Mouse (Mus musculus) intestine, embryonic 15.5 days (tissue): ENCODE results near the gene Ankrd63. TPM values are rescaled to one million over a fixed set of nuclear protein-coding genes. Genes with fewer than 3 reads are reported as not detected.
A peak's percentile ranks its signal among the peaks of the same experiment; 100 is the strongest.

Experiments
- ATAC-seq: fragments of 200-750 bp; cut with Nextera tagmentation; 2 replicates; pipeline ENCODE4 v1.8.0; 2017; ENCODE audit warnings: moderate TSS enrichment, moderate library complexity
- H3K27ac ChIP-seq: fragments of 300-500 bp; sonication (generic); 2 replicates; pipeline ENCODE4 v1.5.1; 2015; ENCODE audit warnings: mild to moderate bottlenecking, inconsistent platforms
- H3K27me3 ChIP-seq: fragments of 300-500 bp; sonication (generic); replicated peaks from 2 replicates; pipeline ENCODE4 v1.6.1; 2015; ENCODE audit warnings: inconsistent platforms
- H3K36me3 ChIP-seq: fragments of 300-500 bp; sonication (generic); 2 replicates; pipeline ENCODE4 v1.6.1; 2015; ENCODE audit warnings: inconsistent platforms
- H3K4me1 ChIP-seq: fragments of 300-500 bp; sonication (generic); replicated peaks from 2 replicates; pipeline ENCODE4 v1.6.1; 2015; ENCODE audit warnings: inconsistent platforms
- H3K4me2 ChIP-seq: fragments of 300-500 bp; sonication (generic); replicated peaks from 2 replicates; pipeline ENCODE4 v1.6.1; 2015; ENCODE audit warnings: mild to moderate bottlenecking, inconsistent platforms
- H3K4me3 ChIP-seq: fragments of 300-500 bp; sonication (generic); replicated peaks from 2 replicates; pipeline ENCODE4 v1.5.1; 2015; ENCODE audit warnings: inconsistent platforms
- H3K9ac ChIP-seq: fragments of 300-500 bp; sonication (generic); 2 replicates; pipeline ENCODE4 v1.6.1; 2015; ENCODE audit warnings: inconsistent platforms
- H3K9me3 ChIP-seq: fragments of 300-500 bp; sonication (generic); 2 replicates; pipeline ENCODE4 v1.6.1; 2016; ENCODE audit warnings: inconsistent platforms
- WGBS: fragments of 180-500 bp; shearing (Covaris S2); methylation state at CpG from one replicate; pipeline ENCODE4 v1.1.7; 2015; 5-methylcytosine and 5-hydroxymethylcytosine counted together
- polyA plus RNA-seq: library from polyadenylated mRNA; unstranded; fragments of >200 nt; fragmentation: Nextera tagmentation; extraction: Ambion mirVana; gene quantifications from 2 replicates; pipeline ENCODE4 v1.2.1, GENCODE M21; 2015

The Ankrd63 gene
- polyA plus RNA-seq, 1 experiment from 2014 or later, result 0.30 TPM

- Histone ChIP-seq H3K36me3 (no peaks in the 10 kb centered on the region), H3K27me3 (peaks cover 42% of the 10 kb centered on the region), H3K27ac (no peak overlapping the region), H3K9me3 (no peaks in the 10 kb centered on the region), H3K4me3 (peak overlapping the region; percentile 56), H3K4me2 (peak overlapping the region; percentile 96), H3K4me1 (peaks cover 11% of the 10 kb centered on the region), H3K9ac (peak overlapping the region; percentile 60; the same call in 1 of the 2 replicates)
- peak; percentile 71 for ATAC-seq
- WGBS, result 23% methylated on average over 4 of the region's 4 CpGs
Measured at GRCm38 (mm10) chr2:118677817-118678216, 25.9 kb downstream of the Ankrd63 start.

- H3K9me3 ChIP-seq, result no peaks in the 10 kb centered on the region
- H3K4me3 ChIP-seq, result peak overlapping the region; percentile 56
- under 1% methylated on average over 89 of the region's 89 CpGs for WGBS
- H3K4me2 ChIP-seq, result peak overlapping the region; percentile 96
- H3K36me3 ChIP-seq, result no peaks in the 10 kb centered on the region
- peaks cover 42% of the 10 kb centered on the region for H3K27me3 ChIP-seq
- peak; percentile 86 for ATAC-seq
- peak overlapping the region; percentile 60 for H3K9ac ChIP-seq
- H3K27ac ChIP-seq, result no peak overlapping the region
- H3K4me1 ChIP-seq, result peaks cover 11% of the 10 kb centered on the region
Measured at GRCm38 (mm10) chr2:118676839-118677741, 26.7 kb downstream of the Ankrd63 start.

GRCm38 (mm10) chr2:118674500-118674899, 29.3 kb downstream of the Ankrd63 start:
- Histone ChIP-seq H3K27me3 (peaks cover 42% of the 10 kb centered on the region), H3K36me3 (no peaks in the 10 kb centered on the region), H3K9me3 (no peaks in the 10 kb centered on the region), H3K4me1 (peaks cover 11% of the 10 kb centered on the region), H3K27ac (no peak overlapping the region), H3K4me2 (no peak overlapping the region), H3K4me3 (no peak overlapping the region), H3K9ac (no peak overlapping the region)
- 31% methylated on average over 7 of the region's 7 CpGs for WGBS
- no peak for ATAC-seq

- H3K4me3 ChIP-seq, result no peak overlapping the region
- H3K4me1 ChIP-seq, result peaks cover 11% of the 10 kb centered on the region
- H3K9me3 ChIP-seq, result no peaks in the 10 kb centered on the region
- no peak overlapping the region for H3K27ac ChIP-seq
- H3K9ac ChIP-seq, result no peak overlapping the region
- H3K27me3 ChIP-seq, result peaks cover 38% of the 10 kb centered on the region
- 37% methylated on average over 15 of the region's 15 CpGs for WGBS
- ATAC-seq, result no peak
- H3K36me3 ChIP-seq, result no peaks in the 10 kb centered on the region
- no peak overlapping the region for H3K4me2 ChIP-seq
Measured at GRCm38 (mm10) chr2:118673686-118674465, 29.9 kb downstream of the Ankrd63 start.

GRCm38 (mm10) chr2:118671728-118672127, 32.0 kb downstream of the Ankrd63 start:
- Histone ChIP-seq H3K9me3 (no peaks in the 10 kb centered on the region), H3K4me1 (peaks cover 5% of the 10 kb centered on the region), H3K4me2 (no peak overlapping the region), H3K27ac (no peak overlapping the region), H3K4me3 (no peak overlapping the region), H3K36me3 (no peaks in the 10 kb centered on the region), H3K9ac (no peak overlapping the region), H3K27me3 (peaks cover 26% of the 10 kb centered on the region)
- WGBS, result 73% methylated on average over 1 of the region's 1 CpGs
- ATAC-seq, result no peak

GRCm38 (mm10) chr2:118669785-118670184, 34.0 kb downstream of the Ankrd63 start:
- Histone ChIP-seq H3K9me3 (no peaks in the 10 kb centered on the region), H3K36me3 (no peaks in the 10 kb centered on the region), H3K4me1 (peaks cover 9% of the 10 kb centered on the region; the same call in 1 of the 2 replicates), H3K27me3 (peaks cover 9% of the 10 kb centered on the region; the same call in 1 of the 2 replicates), H3K4me2 (no peak overlapping the region), H3K4me3 (no peak overlapping the region), H3K27ac (no peak overlapping the region), H3K9ac (no peak overlapping the region)
- WGBS, result 23% methylated on average over 2 of the region's 2 CpGs
- no peak for ATAC-seq

- Histone ChIP-seq H3K27me3 (0 out of 2 replicates have a peak, but pooled peaks cover 4% of the 10 kb centered on the region), H3K36me3 (no peaks in the 10 kb centered on the region), H3K4me3 (no peak overlapping the region), H3K27ac (no peak overlapping the region), H3K4me2 (no peak overlapping the region), H3K9ac (no peak overlapping the region), H3K9me3 (no peaks in the 10 kb centered on the region), H3K4me1 (peaks cover 13% of the 10 kb centered on the region; the same call in 1 of the 2 replicates)
- 60% methylated on average over 6 of the region's 6 CpGs for WGBS
- ATAC-seq, result no peak
Measured at GRCm38 (mm10) chr2:118669245-118669644, 34.5 kb downstream of the Ankrd63 start.

GRCm38 (mm10) chr2:118667181-118667580, 36.6 kb downstream of the Ankrd63 start:
- H3K27me3 ChIP-seq, result peaks cover 8% of the 10 kb centered on the region; the same call in 1 of the 2 replicates
- H3K36me3 ChIP-seq, result no peaks in the 10 kb centered on the region
- H3K4me3 ChIP-seq, result no peak overlapping the region
- H3K4me2 ChIP-seq, result no peak overlapping the region
- no peak overlapping the region for H3K27ac ChIP-seq
- 0 out of 2 replicates have a peak, but pooled peaks have one; percentile 8 for ATAC-seq
- peaks cover 32% of the 10 kb centered on the region for H3K4me1 ChIP-seq
- H3K9me3 ChIP-seq, result no peaks in the 10 kb centered on the region
- no peak overlapping the region for H3K9ac ChIP-seq
- WGBS, result 50% methylated on average over 5 of the region's 5 CpGs

- 87% methylated on average over 4 of the region's 4 CpGs for WGBS
- Histone ChIP-seq H3K4me1 (peaks cover 32% of the 10 kb centered on the region), H3K27ac (no peak overlapping the region), H3K4me2 (no peak overlapping the region), H3K36me3 (no peaks in the 10 kb centered on the region), H3K4me3 (no peak overlapping the region), H3K27me3 (peaks cover 8% of the 10 kb centered on the region; the same call in 1 of the 2 replicates), H3K9me3 (no peaks in the 10 kb centered on the region), H3K9ac (no peak overlapping the region)
- no peak for ATAC-seq
Measured at GRCm38 (mm10) chr2:118665616-118666015, 38.1 kb downstream of the Ankrd63 start.

- Histone ChIP-seq H3K27ac (no peak overlapping the region), H3K27me3 (peaks cover 8% of the 10 kb centered on the region; the same call in 1 of the 2 replicates), H3K4me2 (no peak overlapping the region), H3K9ac (no peak overlapping the region), H3K36me3 (no peaks in the 10 kb centered on the region), H3K9me3 (no peaks in the 10 kb centered on the region), H3K4me1 (peaks cover 33% of the 10 kb centered on the region), H3K4me3 (no peak overlapping the region)
- no peak for ATAC-seq
- WGBS, result 54% methylated on average over 3 of the region's 3 CpGs
Measured at GRCm38 (mm10) chr2:118664975-118665516, 38.7 kb downstream of the Ankrd63 start.

GRCm38 (mm10) chr2:118663804-118664766, 39.7 kb downstream of the Ankrd63 start:
- Histone ChIP-seq H3K36me3 (no peaks in the 10 kb centered on the region), H3K9ac (peak overlapping the region; percentile 38; the same call in 1 of the 2 replicates), H3K27ac (no peak overlapping the region), H3K4me2 (peak overlapping the region; percentile 88), H3K9me3 (no peaks in the 10 kb centered on the region), H3K4me3 (peak overlapping the region; percentile 40), H3K4me1 (peaks cover 42% of the 10 kb centered on the region), H3K27me3 (peaks cover 8% of the 10 kb centered on the region; the same call in 1 of the 2 replicates)
- peak; percentile 63 for ATAC-seq
- 53% methylated on average over 19 of the region's 19 CpGs for WGBS
